Mouse (Mus musculus) C2C12 (cell line): Measurements from ENCODE around the gene 6430571L13Rik.

Experiments
- CEBPB ChIP-seq: IDR thresholded peaks from one replicate; pipeline ENCODE4 v1.6.1; 2011; ENCODE audit warnings: low read depth, mild to moderate bottlenecking, control low read depth, moderate library complexity
- CTCF ChIP-seq: IDR thresholded peaks from one replicate; pipeline ENCODE4 v1.5.1; 2011; ENCODE audit not compliant: control insufficient read depth, insufficient read depth, insufficient read length
- FOSL1 ChIP-seq: IDR thresholded peaks from one replicate; pipeline ENCODE4 v1.8.0; 2011; ENCODE audit warnings: mild to moderate bottlenecking, low read length; ENCODE audit not compliant: poor library complexity, insufficient read depth, severe bottlenecking
- MAX ChIP-seq: IDR thresholded peaks from one replicate; pipeline ENCODE4 v1.6.1; 2011; ENCODE audit warnings: mild to moderate bottlenecking, control low read depth
- MYOG ChIP-seq: IDR thresholded peaks from one replicate; pipeline ENCODE4 v1.6.1; 2011; ENCODE audit not compliant: control insufficient read depth, insufficient read length; ENCODE audit errors: extremely low read depth
- USF1 ChIP-seq: IDR thresholded peaks from one replicate; pipeline ENCODE4 v1.6.1; 2011; ENCODE audit warnings: low read depth, mild to moderate bottlenecking, control low read depth, moderate library complexity

GRCm38 (mm10) chr9:107296016-107296040 lies 44.6 kb upstream of the 6430571L13Rik start, which contains the start of gene Cish:
- TF ChIP-seq CTCF (no peak), MYOG (no peak), USF1 (no peak), FOSL1 (no peak), MAX (no peak), CEBPB (no peak)
